Mouse (Mus musculus): ENCODE data around the gene Wdr93. TPM values are rescaled to one million over a fixed set of nuclear protein-coding genes. Genes with fewer than 3 reads are reported as not detected.

Wdr93 gene
- total and polyA plus RNA-seq, 2 experiments from 2014 or later = 0.24 to 1.3 TPM

DNA sequence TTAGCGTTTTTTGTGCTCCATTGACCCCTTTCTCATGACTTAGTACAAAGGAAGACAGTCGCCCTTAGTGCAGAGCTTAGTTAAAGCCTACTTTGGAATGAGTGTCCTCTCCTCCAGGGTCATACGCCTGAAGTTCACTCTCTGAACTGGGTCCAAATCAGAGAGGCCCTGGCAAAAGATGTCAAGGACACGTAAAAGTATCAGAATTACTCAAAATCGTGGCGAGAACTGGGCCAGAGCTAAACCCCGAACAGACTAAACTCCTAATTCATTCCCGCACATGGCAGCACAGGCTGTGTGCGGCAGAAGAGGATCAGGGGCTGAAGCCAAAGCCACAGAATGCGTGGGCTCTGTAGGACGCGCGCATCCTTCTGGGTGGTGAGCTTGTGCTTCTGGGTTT, 11.5 kb upstream of the Wdr93 start:
- no peaks in the 10 kb centered on the region for H3K4me1 ChIP-seq (ENCODE audit: insufficient read depth, low read length)
- H3K9ac ChIP-seq (replicated peaks; ENCODE audit: low read length) = no peak overlapping the region
- H3K36me3 ChIP-seq (ENCODE audit: insufficient read depth, low read length) = no peaks in the 10 kb centered on the region
- no peak for TF ChIP-seq CTCF (IDR thresholded peaks at IDR 0.05; ENCODE audit: low read depth)
- WGBS = 81% methylated on average over 13 of the region's 13 CpGs
- no peak for DNase-seq (ENCODE audit: low spot score)
- no peak overlapping the region for H3K27ac ChIP-seq
- no peaks in the 10 kb centered on the region for H3K27me3 ChIP-seq (ENCODE audit: insufficient read depth, low read length)
- H3K9me3 ChIP-seq (ENCODE audit: low read length) = no peaks in the 10 kb centered on the region
- no peak overlapping the region for H3K4me3 ChIP-seq (ENCODE audit: low read length)
- H3K4me2 ChIP-seq (ENCODE audit: low read depth, low read length) = no peak overlapping the region
- no peak for ATAC-seq

DNA sequence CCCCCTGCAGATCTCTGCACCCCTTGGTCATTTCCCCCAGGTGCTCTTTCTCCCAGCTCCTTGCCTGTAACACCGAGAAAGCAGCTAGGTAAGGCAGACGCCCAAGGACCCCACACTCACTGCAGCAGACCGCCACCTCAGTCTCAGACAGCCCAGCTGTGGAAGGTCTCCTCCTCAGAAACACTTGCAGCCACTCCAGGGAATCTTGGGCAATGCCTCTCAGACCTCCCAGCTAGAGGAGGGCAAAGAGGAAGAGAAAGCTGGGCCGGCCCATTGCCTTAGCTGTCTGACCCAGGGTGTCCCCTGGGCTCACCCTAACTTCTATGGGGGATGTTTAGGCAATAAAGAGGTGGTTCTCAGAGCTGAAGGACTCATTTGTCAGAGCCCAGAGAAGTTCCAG, 10.3 kb upstream of the Wdr93 start, which contains the start of gene Plin1:
Gene Plin1, minus strand, starts transcription at position 282 of the 400 bp plus-strand sequence.
- WGBS = 69% methylated on average over 4 of the region's 4 CpGs
- DNase-seq (ENCODE audit: low spot score) = no peak
- no peak for TF ChIP-seq CTCF (IDR thresholded peaks at IDR 0.05; ENCODE audit: low read depth)
- no peak within 1 kb of the TSS for H3K4me2 ChIP-seq (ENCODE audit: low read depth, low read length)
- no peaks in the 10 kb centered on the region for H3K9me3 ChIP-seq (ENCODE audit: low read length)
- no peak within 1 kb of the TSS for H3K27ac ChIP-seq
- H3K36me3 ChIP-seq (ENCODE audit: insufficient read depth, low read length) = no peaks in the 10 kb centered on the region
- no peak within 1 kb of the TSS for H3K4me3 ChIP-seq (ENCODE audit: low read length)
- no peak within 1 kb of the TSS for H3K9ac ChIP-seq (replicated peaks; ENCODE audit: low read length)
- no peaks in the 10 kb centered on the region for H3K4me1 ChIP-seq (ENCODE audit: insufficient read depth, low read length)
- ATAC-seq = no peak
- H3K27me3 ChIP-seq (ENCODE audit: insufficient read depth, low read length) = no peaks in the 10 kb centered on the region

DNA sequence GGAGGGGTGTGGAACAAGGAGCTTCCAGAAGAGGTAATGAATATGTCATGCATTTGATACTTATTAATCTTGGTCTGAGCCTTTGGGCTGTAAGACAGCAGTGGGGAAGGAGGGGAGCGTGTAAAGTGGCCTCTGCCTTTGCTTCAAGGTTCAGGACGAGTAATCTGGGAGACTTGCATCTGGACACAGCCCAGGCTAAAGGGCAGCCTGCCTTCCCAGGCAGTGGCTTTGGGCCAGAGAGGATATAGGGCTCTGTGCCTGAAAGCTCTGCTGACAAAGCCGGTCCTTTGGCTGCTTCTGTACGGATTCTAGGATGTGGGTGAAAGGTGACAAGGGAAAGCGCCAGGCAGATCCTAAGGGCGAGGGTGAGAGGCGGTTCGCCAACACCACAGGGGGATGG, 8.4 kb upstream of the Wdr93 start:
- DNase-seq (ENCODE audit: low spot score) (peak; percentile 23), ATAC-seq (peak; percentile 55; the same call in 1 of the 2 replicates)
- TF ChIP-seq CTCF (IDR thresholded peaks at IDR 0.05; ENCODE audit: low read depth) = no peak

DNA sequence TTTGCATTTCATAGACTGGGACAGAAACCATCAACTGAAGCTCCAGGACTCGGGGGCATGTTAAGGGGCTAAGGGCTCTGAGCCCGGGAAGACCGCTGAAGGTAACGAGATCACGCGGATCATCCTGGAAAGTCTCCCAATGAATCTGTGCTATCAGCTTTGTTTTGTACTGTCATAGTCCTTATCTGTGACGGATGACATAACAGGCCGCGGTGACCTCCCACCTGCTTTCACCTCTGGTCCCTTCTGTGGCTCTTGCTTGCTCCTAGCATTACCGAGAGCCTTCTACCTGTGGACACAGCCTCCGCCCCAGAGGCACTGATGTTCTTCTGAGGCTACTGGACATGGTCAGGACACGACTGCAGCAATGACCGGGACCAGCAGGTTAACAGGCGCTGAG, 6.5 kb upstream of the Wdr93 start:
- Histone ChIP-seq H3K9ac (replicated peaks; ENCODE audit: low read length) (no peak overlapping the region), H3K27ac (no peak overlapping the region), H3K36me3 (ENCODE audit: insufficient read depth, low read length) (no peaks in the 10 kb centered on the region), H3K27me3 (ENCODE audit: insufficient read depth, low read length) (no peaks in the 10 kb centered on the region), H3K4me3 (ENCODE audit: low read length) (no peak overlapping the region), H3K4me2 (ENCODE audit: low read depth, low read length) (no peak overlapping the region), H3K9me3 (ENCODE audit: low read length) (no peaks in the 10 kb centered on the region), H3K4me1 (ENCODE audit: insufficient read depth, low read length) (no peaks in the 10 kb centered on the region)
- 91% methylated on average over 14 of the region's 14 CpGs for WGBS
- no peak for TF ChIP-seq CTCF (IDR thresholded peaks at IDR 0.05; ENCODE audit: low read depth)
- ATAC-seq = no peak
- DNase-seq (ENCODE audit: low spot score) = no peak

More for the DNA sequence above, 8.4 kb upstream of the Wdr93 start:
- Histone ChIP-seq H3K9me3 (ENCODE audit: low read length) (no peaks in the 10 kb centered on the region), H3K36me3 (ENCODE audit: insufficient read depth, low read length) (no peaks in the 10 kb centered on the region), H3K27ac (no peak overlapping the region), H3K27me3 (ENCODE audit: insufficient read depth, low read length) (no peaks in the 10 kb centered on the region), H3K4me2 (ENCODE audit: low read depth, low read length) (no peak overlapping the region), H3K4me3 (ENCODE audit: low read length) (no peak overlapping the region), H3K9ac (replicated peaks; ENCODE audit: low read length) (no peak overlapping the region), H3K4me1 (ENCODE audit: insufficient read depth, low read length) (no peaks in the 10 kb centered on the region)
- 76% methylated on average over 8 of the region's 8 CpGs for WGBS

GRCm38 (mm10) chr7:79738913-79739312, 4.0 kb upstream of the Wdr93 start:
- Histone ChIP-seq H3K4me3 (ENCODE audit: low read length) (no peak overlapping the region), H3K9ac (replicated peaks; ENCODE audit: low read length) (no peak overlapping the region), H3K9me3 (ENCODE audit: low read length) (no peaks in the 10 kb centered on the region), H3K4me2 (ENCODE audit: low read depth, low read length) (no peak overlapping the region), H3K27me3 (ENCODE audit: insufficient read depth, low read length) (no peaks in the 10 kb centered on the region), H3K4me1 (ENCODE audit: insufficient read depth, low read length) (peaks cover 5% of the 10 kb centered on the region; the same call in 1 of the 2 replicates), H3K27ac (no peak overlapping the region), H3K36me3 (ENCODE audit: insufficient read depth, low read length) (no peaks in the 10 kb centered on the region)
- no peak for DNase-seq (ENCODE audit: low spot score)
- TF ChIP-seq CTCF (IDR thresholded peaks at IDR 0.05; ENCODE audit: low read depth) = no peak
- ATAC-seq = no peak
- WGBS = 94% methylated on average over 2 of the region's 2 CpGs

DNA sequence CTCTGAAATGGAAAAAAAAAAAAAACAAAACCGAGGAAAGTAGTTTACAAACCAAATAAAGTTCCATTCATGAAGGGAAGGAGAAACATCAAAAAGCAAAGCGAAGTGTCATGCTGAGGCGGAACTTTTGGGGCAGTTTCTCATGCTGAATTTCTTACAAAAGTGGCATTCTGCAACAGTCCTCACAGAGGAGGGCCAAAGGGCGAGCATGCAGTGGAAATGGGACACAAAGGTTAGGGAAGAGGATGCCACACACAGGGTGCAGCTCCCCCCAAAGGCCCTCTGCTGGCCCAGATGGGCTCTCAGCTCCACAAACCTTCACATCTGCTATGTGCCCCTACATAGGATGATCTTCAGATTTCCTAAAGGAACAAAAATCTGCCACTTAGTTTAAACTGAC, 2.7 kb upstream of the Wdr93 start:
- 82% methylated on average over 4 of the region's 4 CpGs for WGBS
- H3K9me3 ChIP-seq (ENCODE audit: low read length) = no peaks in the 10 kb centered on the region
- peaks cover 5% of the 10 kb centered on the region; the same call in 1 of the 2 replicates for H3K4me1 ChIP-seq (ENCODE audit: insufficient read depth, low read length)
- no peaks in the 10 kb centered on the region for H3K27me3 ChIP-seq (ENCODE audit: insufficient read depth, low read length)
- ATAC-seq (no peak), DNase-seq (ENCODE audit: low spot score) (no peak)
- H3K36me3 ChIP-seq (ENCODE audit: insufficient read depth, low read length) = no peaks in the 10 kb centered on the region
- no peak overlapping the region for H3K4me2 ChIP-seq (ENCODE audit: low read depth, low read length)
- H3K27ac ChIP-seq = no peak overlapping the region
- no peak overlapping the region for H3K9ac ChIP-seq (replicated peaks; ENCODE audit: low read length)
- TF ChIP-seq CTCF (IDR thresholded peaks at IDR 0.05; ENCODE audit: low read depth) = no peak
- H3K4me3 ChIP-seq (ENCODE audit: low read length) = no peak overlapping the region

DNA sequence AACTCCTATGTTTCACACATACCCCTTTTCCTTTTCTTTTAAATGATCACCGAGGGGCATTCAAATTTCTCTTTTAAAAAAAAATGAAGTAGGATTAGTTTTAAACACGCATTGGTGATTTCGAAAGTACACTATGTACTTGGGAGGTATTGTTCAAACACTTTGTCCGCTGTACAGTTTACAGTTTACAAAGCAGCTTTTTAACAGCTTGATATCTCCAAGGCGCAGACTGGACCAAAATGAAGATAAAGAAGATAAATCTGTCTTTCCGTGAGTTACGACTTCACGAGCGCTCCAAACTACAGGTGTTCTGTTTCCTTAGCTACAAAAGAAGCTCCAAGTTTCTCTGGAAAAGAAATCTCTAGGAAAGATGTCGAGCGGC, 695 bp upstream of the Wdr93 start:
- Histone ChIP-seq H3K36me3 (ENCODE audit: insufficient read depth, low read length) (no peaks in the 10 kb centered on the region), H3K4me2 (ENCODE audit: low read depth, low read length) (peak overlapping the region; percentile 99), H3K9me3 (ENCODE audit: low read length) (no peaks in the 10 kb centered on the region), H3K27me3 (ENCODE audit: insufficient read depth, low read length) (no peaks in the 10 kb centered on the region), H3K4me1 (ENCODE audit: insufficient read depth, low read length) (peaks cover 5% of the 10 kb centered on the region; the same call in 1 of the 2 replicates), H3K4me3 (ENCODE audit: low read length) (peak overlapping the region; percentile 65), H3K9ac (replicated peaks; ENCODE audit: low read length) (peak overlapping the region; percentile 55), H3K27ac (no peak overlapping the region)
- DNase-seq (ENCODE audit: low spot score) (no peak), ATAC-seq (no peak)
- 22% methylated on average over 11 of the region's 11 CpGs for WGBS
- no peak for TF ChIP-seq CTCF (IDR thresholded peaks at IDR 0.05; ENCODE audit: low read depth)
